Mouse (Mus musculus) heart, embryonic 11.5 days (tissue): ENCODE measurements at regions not wholly inside any gene's neighbourhood (a gene's known extent, or its start where the extent isn't known, plus 50 kb on each side); places are given as distances from the start of the nearest gene placed in this dataset.

ENCODE experiments used
- ATAC-seq: fragments of 200-750 bp; cut with Nextera tagmentation; replicated peaks from 2 replicates; pipeline ENCODE4 v1.8.0; 2017; ENCODE audit warnings: moderate library complexity; ENCODE audit not compliant: insufficient number of reproducible peaks, low FRiP score, low TSS enrichment
- H3K27ac ChIP-seq: fragments of 300-500 bp; sonication (generic); 2 replicates; pipeline ENCODE4 v1.5.1; 2014; ENCODE audit warnings: mild to moderate bottlenecking, low read depth, low read length
- H3K27me3 ChIP-seq: fragments of 300-500 bp; sonication (generic); 2 replicates; pipeline ENCODE4 v1.6.1; 2014; ENCODE audit warnings: mild to moderate bottlenecking, low read length, mixed read lengths; ENCODE audit not compliant: control insufficient read depth, insufficient read depth
- H3K36me3 ChIP-seq: fragments of 300-500 bp; sonication (generic); 2 replicates; pipeline ENCODE4 v1.6.1; 2014; ENCODE audit warnings: mild to moderate bottlenecking, low read length, moderate library complexity, mixed read lengths; ENCODE audit not compliant: control insufficient read depth, insufficient read depth
- H3K4me1 ChIP-seq: fragments of 300-500 bp; sonication (generic); 2 replicates; pipeline ENCODE4 v1.6.1; 2014; ENCODE audit warnings: low read length; ENCODE audit not compliant: control insufficient read depth, insufficient read depth
- H3K4me2 ChIP-seq: fragments of 300-500 bp; sonication (generic); 2 replicates; pipeline ENCODE4 v1.6.1; 2014; ENCODE audit warnings: mild to moderate bottlenecking, moderate library complexity
- H3K4me3 ChIP-seq: fragments of 300-500 bp; sonication (generic); 2 replicates; pipeline ENCODE4 v1.5.1; 2014; ENCODE audit warnings: low read depth, low read length
- H3K9ac ChIP-seq: fragments of 300-500 bp; sonication (generic); 2 replicates; pipeline ENCODE4 v1.6.1; 2014; ENCODE audit warnings: mild to moderate bottlenecking, low read depth, low read length, moderate library complexity
- H3K9me3 ChIP-seq: fragments of 300-500 bp; sonication (generic); replicated peaks from 2 replicates; pipeline ENCODE4 v1.6.1; 2016; ENCODE audit warnings: low read length; ENCODE audit not compliant: control insufficient read depth
- WGBS: fragments of 180-500 bp; shearing (Covaris S2); extraction: QIAGEN DNeasy Blood & Tissue Kit; methylation state at CpG from one replicate; pipeline ENCODE4 v1.1.7; 2014; ENCODE audit not compliant: insufficient replicate concordance; 5-methylcytosine and 5-hydroxymethylcytosine counted together

- H3K9me3 ChIP-seq, result no peaks in the 10 kb centered on the region
- ATAC-seq, result no peak
- H3K27me3 ChIP-seq, result no peaks in the 10 kb centered on the region
- WGBS, result 20% methylated on average over 7 of the region's 7 CpGs
- no peak overlapping the region for H3K9ac ChIP-seq
- H3K4me2 ChIP-seq, result no peak overlapping the region
- no peaks in the 10 kb centered on the region for H3K36me3 ChIP-seq
- no peak overlapping the region for H3K4me3 ChIP-seq
- H3K27ac ChIP-seq, result no peak overlapping the region
- no peaks in the 10 kb centered on the region for H3K4me1 ChIP-seq
These were observed 262.5 kb downstream of the Ajap1 start for GRCm38 (mm10) chr4:153220074-153220473.

- ATAC-seq, result no peak
- 59% methylated on average over 9 of the region's 9 CpGs for WGBS
These were observed 265.1 kb downstream of the Ajap1 start for GRCm38 (mm10) chr4:153217541-153217980.

GRCm38 (mm10) chr4:153212095-153212494 lies 270.5 kb downstream of the Ajap1 start:
- Histone ChIP-seq H3K4me2 (no peak overlapping the region), H3K9me3 (no peaks in the 10 kb centered on the region), H3K36me3 (no peaks in the 10 kb centered on the region), H3K4me1 (no peaks in the 10 kb centered on the region), H3K27me3 (no peaks in the 10 kb centered on the region), H3K4me3 (no peak overlapping the region), H3K9ac (no peak overlapping the region), H3K27ac (no peak overlapping the region)
- 67% methylated on average over 11 of the region's 11 CpGs for WGBS
- no peak for ATAC-seq

More at GRCm38 (mm10) chr4:153217541-153217980, 265.1 kb downstream of the Ajap1 start:
- H3K4me2 ChIP-seq, result no peak overlapping the region
- no peak overlapping the region for H3K27ac ChIP-seq
- H3K9me3 ChIP-seq, result no peaks in the 10 kb centered on the region
- H3K36me3 ChIP-seq, result no peaks in the 10 kb centered on the region
- no peaks in the 10 kb centered on the region for H3K27me3 ChIP-seq
- no peak overlapping the region for H3K4me3 ChIP-seq
- H3K9ac ChIP-seq, result no peak overlapping the region
- no peaks in the 10 kb centered on the region for H3K4me1 ChIP-seq

GRCm38 (mm10) chr4:153208822-153209221 lies 273.8 kb downstream of the Ajap1 start:
- H3K4me1 ChIP-seq, result no peaks in the 10 kb centered on the region
- no peak overlapping the region for H3K27ac ChIP-seq
- no peaks in the 10 kb centered on the region for H3K27me3 ChIP-seq
- no peaks in the 10 kb centered on the region for H3K9me3 ChIP-seq
- no peak for ATAC-seq
- H3K4me3 ChIP-seq, result no peak overlapping the region
- no peak overlapping the region for H3K4me2 ChIP-seq
- no peaks in the 10 kb centered on the region for H3K36me3 ChIP-seq
- WGBS, result 46% methylated on average over 2 of the region's 2 CpGs
- H3K9ac ChIP-seq, result no peak overlapping the region

- no peak for ATAC-seq
- H3K27ac ChIP-seq, result no peak overlapping the region
- H3K4me1 ChIP-seq, result no peaks in the 10 kb centered on the region
- no peak overlapping the region for H3K4me3 ChIP-seq
- H3K9me3 ChIP-seq, result no peaks in the 10 kb centered on the region
- no peak overlapping the region for H3K9ac ChIP-seq
- H3K27me3 ChIP-seq, result no peaks in the 10 kb centered on the region
- no peaks in the 10 kb centered on the region for H3K36me3 ChIP-seq
- 74% methylated on average over 6 of the region's 6 CpGs for WGBS
- H3K4me2 ChIP-seq, result no peak overlapping the region
These were observed 274.4 kb downstream of the Ajap1 start for GRCm38 (mm10) chr4:153208215-153208614.

- Histone ChIP-seq H3K4me2 (no peak overlapping the region), H3K4me3 (no peak overlapping the region), H3K4me1 (no peaks in the 10 kb centered on the region), H3K36me3 (no peaks in the 10 kb centered on the region), H3K9me3 (no peaks in the 10 kb centered on the region), H3K9ac (no peak overlapping the region), H3K27ac (no peak overlapping the region), H3K27me3 (no peaks in the 10 kb centered on the region)
- 63% methylated on average over 11 of the region's 11 CpGs for WGBS
- no peak for ATAC-seq
These were observed 275.0 kb downstream of the Ajap1 start for GRCm38 (mm10) chr4:153207578-153208102.

- H3K4me3 ChIP-seq, result no peak overlapping the region
- no peaks in the 10 kb centered on the region for H3K9me3 ChIP-seq
- H3K9ac ChIP-seq, result no peak overlapping the region
- no peak overlapping the region for H3K4me2 ChIP-seq
- no peaks in the 10 kb centered on the region for H3K27me3 ChIP-seq
- no peaks in the 10 kb centered on the region for H3K36me3 ChIP-seq
- no peak for ATAC-seq
- H3K27ac ChIP-seq, result no peak overlapping the region
- WGBS, result 59% methylated on average over 11 of the region's 11 CpGs
- H3K4me1 ChIP-seq, result no peaks in the 10 kb centered on the region
These were observed 275.7 kb downstream of the Ajap1 start for GRCm38 (mm10) chr4:153206789-153207457.

GRCm38 (mm10) chr4:153204764-153205163 lies 277.8 kb downstream of the Ajap1 start:
- Histone ChIP-seq H3K9ac (no peak overlapping the region), H3K9me3 (no peaks in the 10 kb centered on the region), H3K27me3 (no peaks in the 10 kb centered on the region), H3K36me3 (no peaks in the 10 kb centered on the region), H3K4me3 (no peak overlapping the region), H3K27ac (no peak overlapping the region), H3K4me2 (no peak overlapping the region), H3K4me1 (no peaks in the 10 kb centered on the region)
- ATAC-seq, result no peak
- 49% methylated on average over 7 of the region's 7 CpGs for WGBS
